Mouse (Mus musculus) embryonic facial prominence, embryonic 11.5 days (tissue): Measurements from ENCODE around the gene Nceh1. TPM values are rescaled to one million over a fixed set of nuclear protein-coding genes. Genes with fewer than 3 reads are reported as not detected.

Experiments used
- ATAC-seq: fragments of 200-750 bp; cut with Nextera tagmentation; replicated peaks from 2 replicates; pipeline ENCODE4 v1.8.0; 2017; ENCODE audit warnings: low read depth; ENCODE audit not compliant: insufficient number of reproducible peaks, low FRiP score, low TSS enrichment
- DNase-seq: peaks from one replicate; pipeline ENCODE4 v3.0.0-alpha.2; 2015; ENCODE audit warnings: low spot score
- H3K27ac ChIP-seq: fragments of 300-500 bp; sonication (generic); replicated peaks from 2 replicates; pipeline ENCODE4 v1.5.1; 2014; ENCODE audit warnings: mild to moderate bottlenecking, low read depth, low read length, control low read depth
- H3K27me3 ChIP-seq: fragments of 300-500 bp; sonication (generic); 2 replicates; pipeline ENCODE4 v1.6.1; 2014; ENCODE audit warnings: mild to moderate bottlenecking, low read length, moderate library complexity, mixed read lengths; ENCODE audit not compliant: control insufficient read depth, insufficient read depth
- H3K36me3 ChIP-seq: fragments of 300-500 bp; sonication (generic); replicated peaks from 2 replicates; pipeline ENCODE4 v1.6.1; 2014; ENCODE audit warnings: low read depth, mild to moderate bottlenecking, low read length, moderate library complexity, mixed read lengths; ENCODE audit not compliant: control insufficient read depth, insufficient read depth
- H3K4me1 ChIP-seq: fragments of 300-500 bp; sonication (generic); 2 replicates; pipeline ENCODE4 v1.6.1; 2014; ENCODE audit warnings: low read length, mixed read lengths; ENCODE audit not compliant: control insufficient read depth, insufficient read depth
- H3K4me2 ChIP-seq: fragments of 300-500 bp; sonication (generic); 2 replicates; pipeline ENCODE4 v1.6.1; 2014; ENCODE audit warnings: low read depth, mild to moderate bottlenecking, control low read depth, low read length, moderate library complexity
- H3K4me3 ChIP-seq: fragments of 300-500 bp; sonication (generic); 2 replicates; pipeline ENCODE4 v1.5.1; 2014; ENCODE audit warnings: low read depth, low read length, control low read depth
- H3K9ac ChIP-seq: fragments of 300-500 bp; sonication (generic); replicated peaks from 2 replicates; pipeline ENCODE4 v1.6.1; 2014; ENCODE audit warnings: mild to moderate bottlenecking, control low read depth, low read length
- H3K9me3 ChIP-seq: fragments of 300-500 bp; sonication (generic); replicated peaks from 2 replicates; pipeline ENCODE4 v1.6.1; 2016; ENCODE audit warnings: mild to moderate bottlenecking, low read length, inconsistent platforms, mixed read lengths; ENCODE audit not compliant: control insufficient read depth
- WGBS: fragments of 180-500 bp; shearing (Covaris S2); extraction: QIAGEN DNeasy Blood & Tissue Kit; methylation state at CpG from one replicate; pipeline ENCODE4 v1.1.7; 2014; 5-methylcytosine and 5-hydroxymethylcytosine counted together
- polyA plus RNA-seq: library from polyadenylated mRNA; unstranded; fragments of >200 nt; fragmentation: Nextera tagmentation; extraction: Ambion mirVana; gene quantifications from 2 replicates; pipeline ENCODE4 v1.2.1, GENCODE M21; 2014

Nceh1 gene
- polyA plus RNA-seq, 1 experiment from 2014 or later = 2.2 TPM

DNA sequence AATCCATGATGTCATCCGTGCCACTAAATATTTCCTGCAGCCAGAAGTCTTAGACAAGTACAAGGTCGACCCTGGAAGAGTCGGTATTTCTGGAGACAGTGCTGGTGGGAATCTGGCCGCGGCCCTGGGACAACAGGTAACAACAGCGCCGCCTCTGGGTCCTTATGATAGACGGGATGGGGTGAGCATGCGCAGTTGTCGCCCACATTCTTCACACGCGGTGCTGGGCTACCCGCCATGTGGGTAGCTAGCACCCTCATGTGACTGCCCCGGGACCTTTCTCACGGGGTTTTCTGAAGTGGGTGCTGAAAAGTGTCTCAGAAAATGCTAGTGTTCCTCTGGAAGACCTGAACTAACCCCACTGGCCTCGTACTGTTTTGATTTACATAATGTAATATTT lies 56.8 kb downstream of the Nceh1 start:
- no peaks in the 10 kb centered on the region for H3K27me3 ChIP-seq
- H3K36me3 ChIP-seq = no peaks in the 10 kb centered on the region
- no peaks in the 10 kb centered on the region for H3K9me3 ChIP-seq
- 91% methylated on average over 16 of the region's 16 CpGs for WGBS
- H3K4me1 ChIP-seq = no peaks in the 10 kb centered on the region
- no peak overlapping the region for H3K9ac ChIP-seq
- H3K4me3 ChIP-seq = no peak overlapping the region
- DNase-seq (no peak), ATAC-seq (no peak)
- H3K27ac ChIP-seq = no peak overlapping the region
- H3K4me2 ChIP-seq = no peak overlapping the region

GRCm38 (mm10) chr3:27241864-27242263 lies 59.1 kb downstream of the Nceh1 start:
- ATAC-seq (no peak), DNase-seq (no peak)
- H3K4me2 ChIP-seq = no peak overlapping the region
- H3K27ac ChIP-seq = no peak overlapping the region
- H3K27me3 ChIP-seq = no peaks in the 10 kb centered on the region
- H3K9me3 ChIP-seq = no peaks in the 10 kb centered on the region
- no peak overlapping the region for H3K4me3 ChIP-seq
- 90% methylated on average over 9 of the region's 9 CpGs for WGBS
- H3K4me1 ChIP-seq = no peaks in the 10 kb centered on the region
- H3K36me3 ChIP-seq = no peaks in the 10 kb centered on the region
- H3K9ac ChIP-seq = no peak overlapping the region

GRCm38 (mm10) chr3:27246166-27246565 lies 63.4 kb downstream of the Nceh1 start:
- ATAC-seq = no peak
- WGBS = 87% methylated on average over 2 of the region's 2 CpGs

DNA sequence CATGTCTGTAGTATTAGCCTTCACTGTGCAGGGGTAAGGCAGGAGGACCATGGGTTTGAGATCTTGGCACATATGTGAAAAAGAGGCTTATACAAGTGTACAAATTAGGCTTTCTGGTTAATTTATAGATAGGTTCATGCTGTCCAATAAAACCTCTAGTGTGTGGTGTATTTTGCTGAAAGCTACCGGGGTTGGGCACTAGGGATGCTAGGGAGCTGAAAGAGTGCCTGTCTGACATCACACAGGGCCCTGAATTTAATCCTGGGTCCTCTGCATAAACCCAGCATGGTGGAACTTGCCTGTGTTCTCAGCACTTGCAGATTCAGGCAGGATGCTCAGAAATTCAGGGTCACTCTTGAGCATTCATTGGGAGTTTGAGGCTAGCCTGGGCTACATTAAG lies 65.0 kb downstream of the Nceh1 start:
- H3K27me3 ChIP-seq = no peaks in the 10 kb centered on the region
- H3K9me3 ChIP-seq = no peaks in the 10 kb centered on the region
- H3K36me3 ChIP-seq = no peaks in the 10 kb centered on the region
- 73% methylated on average over 1 of the region's 1 CpGs for WGBS
- no peak for ATAC-seq
- no peak overlapping the region for H3K9ac ChIP-seq
- H3K27ac ChIP-seq = no peak overlapping the region
- no peak for DNase-seq
- no peaks in the 10 kb centered on the region for H3K4me1 ChIP-seq
- H3K4me2 ChIP-seq = no peak overlapping the region
- no peak overlapping the region for H3K4me3 ChIP-seq

More at GRCm38 (mm10) chr3:27246166-27246565, 63.4 kb downstream of the Nceh1 start:
- H3K4me1 ChIP-seq = no peaks in the 10 kb centered on the region
- no peak overlapping the region for H3K27ac ChIP-seq
- H3K4me2 ChIP-seq = no peak overlapping the region
- H3K4me3 ChIP-seq = no peak overlapping the region
- no peak for DNase-seq
- no peaks in the 10 kb centered on the region for H3K27me3 ChIP-seq
- no peaks in the 10 kb centered on the region for H3K36me3 ChIP-seq
- no peak overlapping the region for H3K9ac ChIP-seq
- H3K9me3 ChIP-seq = no peaks in the 10 kb centered on the region

DNA sequence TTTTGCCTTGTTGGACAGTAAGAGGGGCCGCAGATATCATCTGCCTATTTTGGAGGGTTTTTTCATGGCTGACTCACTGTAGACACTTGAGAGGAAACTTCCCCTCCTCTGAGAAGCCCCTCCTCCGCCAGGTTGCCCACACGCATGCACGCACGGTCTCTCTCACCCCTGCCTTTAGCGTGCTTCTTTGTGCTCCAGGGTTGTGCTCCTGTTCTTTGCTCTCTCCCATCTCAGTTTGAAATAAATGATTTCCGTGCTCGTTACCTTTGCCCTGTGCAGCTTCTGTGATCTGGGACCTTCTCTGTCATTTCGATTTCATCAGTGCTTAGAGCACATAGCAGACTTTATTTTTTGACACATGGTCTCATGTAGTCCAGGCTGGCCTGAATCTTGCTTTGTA lies 66.3 kb downstream of the Nceh1 start:
- H3K4me1 ChIP-seq = no peaks in the 10 kb centered on the region
- H3K27ac ChIP-seq = no peak overlapping the region
- H3K9ac ChIP-seq = no peak overlapping the region
- no peak overlapping the region for H3K4me3 ChIP-seq
- 85% methylated on average over 9 of the region's 9 CpGs for WGBS
- no peaks in the 10 kb centered on the region for H3K36me3 ChIP-seq
- H3K4me2 ChIP-seq = no peak overlapping the region
- no peak for DNase-seq
- H3K9me3 ChIP-seq = no peaks in the 10 kb centered on the region
- no peaks in the 10 kb centered on the region for H3K27me3 ChIP-seq
- no peak for ATAC-seq

GRCm38 (mm10) chr3:27250936-27251335 lies 68.2 kb downstream of the Nceh1 start:
- H3K4me3 ChIP-seq = no peak overlapping the region
- ATAC-seq (no peak), DNase-seq (peak; percentile 9)
- H3K27ac ChIP-seq = no peak overlapping the region
- H3K9ac ChIP-seq = no peak overlapping the region
- H3K4me1 ChIP-seq = no peaks in the 10 kb centered on the region
- 42% methylated on average over 7 of the region's 7 CpGs for WGBS
- no peaks in the 10 kb centered on the region for H3K9me3 ChIP-seq
- H3K36me3 ChIP-seq = no peaks in the 10 kb centered on the region
- H3K27me3 ChIP-seq = no peaks in the 10 kb centered on the region
- H3K4me2 ChIP-seq = no peak overlapping the region

DNA sequence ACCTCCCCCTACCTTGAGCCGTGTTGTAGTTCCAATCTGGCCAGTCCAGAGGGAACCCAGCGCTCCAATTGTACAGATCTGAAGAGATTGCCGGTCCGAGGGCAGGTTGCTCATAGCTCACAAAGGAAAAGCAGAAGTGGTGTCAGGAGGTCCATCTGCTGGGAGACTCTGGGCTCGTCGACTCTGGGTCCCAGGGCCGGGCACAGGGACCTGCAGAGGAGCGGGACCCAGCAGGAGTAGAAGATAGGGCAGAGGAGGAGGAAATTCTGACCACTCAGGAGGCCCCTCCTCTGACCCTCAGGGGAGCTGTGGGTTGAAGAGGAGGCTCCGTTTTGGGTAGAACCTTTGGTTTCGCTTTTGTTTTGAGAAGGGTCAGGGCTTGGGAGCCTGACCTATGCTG lies 75.7 kb downstream of the Nceh1 start:
- no peak overlapping the region for H3K9ac ChIP-seq
- no peak overlapping the region for H3K4me3 ChIP-seq
- no peaks in the 10 kb centered on the region for H3K27me3 ChIP-seq
- no peak for ATAC-seq
- H3K27ac ChIP-seq = no peak overlapping the region
- no peaks in the 10 kb centered on the region for H3K4me1 ChIP-seq
- WGBS = 89% methylated on average over 10 of the region's 10 CpGs
- no peaks in the 10 kb centered on the region for H3K36me3 ChIP-seq
- H3K4me2 ChIP-seq = no peak overlapping the region
- no peaks in the 10 kb centered on the region for H3K9me3 ChIP-seq
- no peak for DNase-seq

- H3K4me2 ChIP-seq = no peak overlapping the region
- no peaks in the 10 kb centered on the region for H3K9me3 ChIP-seq
- H3K36me3 ChIP-seq = no peaks in the 10 kb centered on the region
- no peak overlapping the region for H3K4me3 ChIP-seq
- no peak overlapping the region for H3K9ac ChIP-seq
- H3K27me3 ChIP-seq = no peaks in the 10 kb centered on the region
- H3K27ac ChIP-seq = no peak overlapping the region
- DNase-seq = no peak
- no peak for ATAC-seq
- 89% methylated on average over 2 of the region's 2 CpGs for WGBS
- no peaks in the 10 kb centered on the region for H3K4me1 ChIP-seq
Measured at GRCm38 (mm10) chr3:27260393-27260792, 77.6 kb downstream of the Nceh1 start.
